Mouse (Mus musculus) hindbrain, postnatal 0 days (tissue): ENCODE results near the gene Adamts15. TPM values are rescaled to one million over a fixed set of nuclear protein-coding genes. Genes with fewer than 3 reads are reported as not detected.

Experiments used
- ATAC-seq: fragments of 200-750 bp; cut with Nextera tagmentation; 2 replicates; pipeline ENCODE4 v1.8.0; 2017; ENCODE audit warnings: mild to moderate bottlenecking, moderate TSS enrichment, moderate library complexity
- DNase-seq: peaks from one replicate; pipeline ENCODE4 v3.0.0-alpha.2; 2015; ENCODE audit warnings: low spot score
- H3K27ac ChIP-seq: fragments of 300-500 bp; sonication (generic); 2 replicates; pipeline ENCODE4 v1.5.1; 2014; ENCODE audit warnings: mild to moderate bottlenecking
- H3K27me3 ChIP-seq: fragments of 300-500 bp; sonication (generic); 2 replicates; pipeline ENCODE4 v1.6.1; 2014; ENCODE audit warnings: low read length, mixed read lengths; ENCODE audit not compliant: insufficient read depth
- H3K36me3 ChIP-seq: fragments of 300-500 bp; sonication (generic); 2 replicates; pipeline ENCODE4 v1.6.1; 2014; ENCODE audit warnings: low read length, mixed read lengths; ENCODE audit not compliant: insufficient read depth
- H3K4me1 ChIP-seq: fragments of 300-500 bp; sonication (generic); 2 replicates; pipeline ENCODE4 v1.6.1; 2014; ENCODE audit warnings: antibody characterized with exemption, low read length, mixed read lengths; ENCODE audit not compliant: insufficient read depth
- H3K4me2 ChIP-seq: fragments of 300-500 bp; sonication (generic); 2 replicates; pipeline ENCODE4 v1.6.1; 2014; ENCODE audit warnings: low read depth, mild to moderate bottlenecking, low read length, moderate library complexity, mixed read lengths
- H3K4me3 ChIP-seq: fragments of 300-500 bp; sonication (generic); 2 replicates; pipeline ENCODE4 v1.5.1; 2014; ENCODE audit warnings: low read length
- H3K9ac ChIP-seq: fragments of 300-500 bp; sonication (generic); replicated peaks from 2 replicates; pipeline ENCODE4 v1.6.1; 2014; ENCODE audit warnings: mild to moderate bottlenecking, low read length, moderate library complexity, mixed read lengths
- H3K9me3 ChIP-seq: fragments of 300-500 bp; sonication (generic); 2 replicates; pipeline ENCODE4 v1.6.1; 2016; ENCODE audit warnings: low read length, mixed read lengths
- CTCF ChIP-seq: IDR thresholded peaks from 2 replicates; pipeline ENCODE4 v1.5.1; 2016; ENCODE audit warnings: antibody characterized with exemption, control low read depth, low read depth
- WGBS: fragments of 180-500 bp; shearing (Covaris S2); extraction: QIAGEN DNeasy Blood & Tissue Kit; methylation state at CpG from one replicate; pipeline ENCODE4 v1.1.7; 2014; 5-methylcytosine and 5-hydroxymethylcytosine counted together
- polyA plus RNA-seq: library from polyadenylated mRNA; unstranded; fragments of >200 nt; fragmentation: Nextera tagmentation; extraction: Ambion mirVana; gene quantifications from 2 replicates; pipeline ENCODE4 v1.2.1, GENCODE M21; 2015
- total RNA-seq: library from RNA; depleted of rRNA; stranded (reverse); fragments of >200 nt; gene quantifications from 2 replicates; pipeline ENCODE4 v1.2.3, GENCODE M21; 2014; rRNA removed

Adamts15 gene
- total and polyA plus RNA-seq, 2 experiments from 2014 or later = 3.5 to 14.6 TPM

GRCm38 (mm10) chr9:30855837-30856236 lies 66.4 kb downstream of the Adamts15 start:
- no peaks in the 10 kb centered on the region for H3K9me3 ChIP-seq
- DNase-seq = no peak
- no peak for ATAC-seq
- WGBS = 76% methylated on average over 2 of the region's 2 CpGs
- no peaks in the 10 kb centered on the region for H3K4me1 ChIP-seq
- no peak overlapping the region for H3K9ac ChIP-seq
- TF ChIP-seq CTCF = no peak
- H3K4me3 ChIP-seq = no peak overlapping the region
- no peaks in the 10 kb centered on the region for H3K27me3 ChIP-seq
- H3K27ac ChIP-seq = no peak overlapping the region
- H3K4me2 ChIP-seq = no peak overlapping the region
- H3K36me3 ChIP-seq = no peaks in the 10 kb centered on the region

- Histone ChIP-seq H3K4me1 (no peaks in the 10 kb centered on the region), H3K9ac (no peak overlapping the region), H3K4me2 (no peak overlapping the region), H3K9me3 (no peaks in the 10 kb centered on the region), H3K27me3 (no peaks in the 10 kb centered on the region), H3K36me3 (no peaks in the 10 kb centered on the region), H3K4me3 (no peak overlapping the region), H3K27ac (no peak overlapping the region)
- ATAC-seq (no peak), DNase-seq (no peak)
- no peak for TF ChIP-seq CTCF
- WGBS = 70% methylated on average over 2 of the region's 2 CpGs
These were observed 70.4 kb downstream of the Adamts15 start for GRCm38 (mm10) chr9:30851841-30852240.

- H3K4me1 ChIP-seq = no peaks in the 10 kb centered on the region
- TF ChIP-seq CTCF = no peak
- no peak for DNase-seq
- no peak overlapping the region for H3K4me3 ChIP-seq
- H3K27me3 ChIP-seq = no peaks in the 10 kb centered on the region
- 94% methylated on average over 4 of the region's 4 CpGs for WGBS
- no peaks in the 10 kb centered on the region for H3K36me3 ChIP-seq
- no peak overlapping the region for H3K9ac ChIP-seq
- H3K4me2 ChIP-seq = no peak overlapping the region
- H3K27ac ChIP-seq = no peak overlapping the region
- no peaks in the 10 kb centered on the region for H3K9me3 ChIP-seq
- ATAC-seq = no peak
These were observed 72.3 kb downstream of the Adamts15 start for GRCm38 (mm10) chr9:30849951-30850350.

- WGBS = 93% methylated on average over 8 of the region's 8 CpGs
- no peak overlapping the region for H3K27ac ChIP-seq
- no peak overlapping the region for H3K9ac ChIP-seq
- no peak overlapping the region for H3K4me2 ChIP-seq
- no peaks in the 10 kb centered on the region for H3K4me1 ChIP-seq
- H3K36me3 ChIP-seq = no peaks in the 10 kb centered on the region
- no peaks in the 10 kb centered on the region for H3K9me3 ChIP-seq
- H3K4me3 ChIP-seq = no peak overlapping the region
- no peaks in the 10 kb centered on the region for H3K27me3 ChIP-seq
- DNase-seq (no peak), ATAC-seq (no peak)
- TF ChIP-seq CTCF = no peak
These were observed 72.8 kb downstream of the Adamts15 start for GRCm38 (mm10) chr9:30849444-30849843.

Other genes with a start within 250 kb of the Adamts15 start
- gene Adamts8, start 20.1 kb upstream of the Adamts15 start, total RNA-seq = 2.5 and 3.3 TPM in 2 replicates
- 1.7 and 1.8 TPM in 2 replicates for gene Adamts8, start 20.1 kb upstream of the Adamts15 start, polyA plus RNA-seq
- 13.7 and 18.6 TPM in 2 replicates for gene Zbtb44, start 108.2 kb upstream of the Adamts15 start, total RNA-seq
- gene Zbtb44, start 108.2 kb upstream of the Adamts15 start, polyA plus RNA-seq = 3.8 and 4.1 TPM in 2 replicates
- gene St14, start 209.4 kb upstream of the Adamts15 start, total RNA-seq = 1.1 TPM in 2 replicates
- 0.84 and 0.90 TPM in 2 replicates for gene St14, start 209.4 kb upstream of the Adamts15 start, polyA plus RNA-seq